Mouse (Mus musculus) midbrain, postnatal 0 days (tissue): Measurements from ENCODE around the gene Cd2ap. TPM values are rescaled to one million over a fixed set of nuclear protein-coding genes. Genes with fewer than 3 reads are reported as not detected.
"Not testable (repeated sequence)": the region's sequence is repeated elsewhere in the genome, so short reads cannot be mapped to it uniquely, and the experiment has no call there.

ENCODE experiments used
- ATAC-seq: fragments of 200-750 bp; cut with Nextera tagmentation; 2 replicates; pipeline ENCODE4 v1.8.0; 2017; ENCODE audit warnings: moderate number of reproducible peaks, mild to moderate bottlenecking, moderate TSS enrichment, moderate library complexity; ENCODE audit not compliant: low FRiP score
- DNase-seq: peaks from one replicate; pipeline ENCODE4 v3.0.0-alpha.2; 2015; ENCODE audit warnings: low spot score
- H3K27ac ChIP-seq: fragments of 300-500 bp; sonication (generic); 2 replicates; pipeline ENCODE4 v1.5.1; 2014; ENCODE audit warnings: low read depth, mild to moderate bottlenecking, low read length, mixed read lengths
- H3K27me3 ChIP-seq: fragments of 300-500 bp; sonication (generic); 2 replicates; pipeline ENCODE4 v1.6.1; 2014; ENCODE audit warnings: low read length, control low read depth, mixed read lengths; ENCODE audit not compliant: insufficient read depth
- H3K36me3 ChIP-seq: fragments of 300-500 bp; sonication (generic); 2 replicates; pipeline ENCODE4 v1.6.1; 2014; ENCODE audit warnings: low read length, control low read depth, mixed read lengths; ENCODE audit not compliant: insufficient read depth
- H3K4me1 ChIP-seq: fragments of 300-500 bp; sonication (generic); 2 replicates; pipeline ENCODE4 v1.6.1; 2014; ENCODE audit warnings: mild to moderate bottlenecking, control low read depth, antibody characterized with exemption, low read length, mixed read lengths; ENCODE audit not compliant: insufficient read depth
- H3K4me2 ChIP-seq: fragments of 300-500 bp; sonication (generic); 2 replicates; pipeline ENCODE4 v1.6.1; 2014; ENCODE audit warnings: low read depth, mild to moderate bottlenecking, low read length, mixed read lengths; ENCODE audit not compliant: poor library complexity, severe bottlenecking
- H3K4me3 ChIP-seq: fragments of 300-500 bp; sonication (generic); 2 replicates; pipeline ENCODE4 v1.5.1; 2014; ENCODE audit warnings: low read depth, mild to moderate bottlenecking, low read length, moderate library complexity
- H3K9ac ChIP-seq: fragments of 300-500 bp; sonication (generic); replicated peaks from 2 replicates; pipeline ENCODE4 v1.6.1; 2014; ENCODE audit warnings: mild to moderate bottlenecking, low read length, moderate library complexity, mixed read lengths; ENCODE audit not compliant: poor library complexity, severe bottlenecking
- H3K9me3 ChIP-seq: fragments of 300-500 bp; sonication (generic); 2 replicates; pipeline ENCODE4 v1.6.1; 2016; ENCODE audit warnings: low read length, control low read depth
- CTCF ChIP-seq: IDR thresholded peaks from 2 replicates; pipeline ENCODE4 v1.5.1; 2016; ENCODE audit warnings: antibody characterized with exemption, mild to moderate bottlenecking
- WGBS: fragments of 180-500 bp; shearing (Covaris S2); extraction: QIAGEN DNeasy Blood & Tissue Kit; methylation state at CpG from one replicate; pipeline ENCODE4 v1.1.7; 2014; 5-methylcytosine and 5-hydroxymethylcytosine counted together
- polyA plus RNA-seq: library from polyadenylated mRNA; unstranded; fragments of >200 nt; fragmentation: Nextera tagmentation; extraction: Ambion mirVana; gene quantifications from 2 replicates; pipeline ENCODE4 v1.2.1, GENCODE M21; 2015
- total RNA-seq: library from RNA; depleted of rRNA; stranded (reverse); fragments of >200 nt; gene quantifications from 2 replicates; pipeline ENCODE4 v1.2.3, GENCODE M21; 2014

The Cd2ap gene
- total and polyA plus RNA-seq, 2 experiments from 2014 or later, result 5.9 to 15.5 TPM

GRCm38 (mm10) chr17:42909376-42909775 lies 32.9 kb upstream of the Cd2ap start:
- DNase-seq, result no peak
- TF ChIP-seq CTCF, result no peak
- no peaks in the 10 kb centered on the region for H3K4me1 ChIP-seq
- no peak overlapping the region for H3K27ac ChIP-seq
- no peak overlapping the region for H3K4me3 ChIP-seq
- ATAC-seq, result no peak
- H3K4me2 ChIP-seq, result no peak overlapping the region
- no peaks in the 10 kb centered on the region for H3K36me3 ChIP-seq
- H3K27me3 ChIP-seq, result no peaks in the 10 kb centered on the region
- H3K9ac ChIP-seq, result no peak overlapping the region
- WGBS, result 84% methylated on average over 9 of the region's 9 CpGs
- H3K9me3 ChIP-seq, result no peaks in the 10 kb centered on the region

GRCm38 (mm10) chr17:42908744-42909370 lies 32.4 kb upstream of the Cd2ap start:
- H3K27ac ChIP-seq, result no peak overlapping the region
- H3K9ac ChIP-seq, result no peak overlapping the region
- TF ChIP-seq CTCF, result no peak
- H3K4me3 ChIP-seq, result no peak overlapping the region
- H3K27me3 ChIP-seq, result no peaks in the 10 kb centered on the region
- WGBS, result 80% methylated on average over 9 of the region's 9 CpGs
- DNase-seq (no peak), ATAC-seq (no peak)
- no peak overlapping the region for H3K4me2 ChIP-seq
- no peaks in the 10 kb centered on the region for H3K36me3 ChIP-seq
- H3K4me1 ChIP-seq, result no peaks in the 10 kb centered on the region
- no peaks in the 10 kb centered on the region for H3K9me3 ChIP-seq

- DNase-seq (no peak), ATAC-seq (no peak)
- Histone ChIP-seq H3K27ac (no peak overlapping the region), H3K27me3 (no peaks in the 10 kb centered on the region), H3K36me3 (no peaks in the 10 kb centered on the region), H3K4me2 (no peak overlapping the region), H3K4me1 (no peaks in the 10 kb centered on the region), H3K9ac (no peak overlapping the region), H3K9me3 (no peaks in the 10 kb centered on the region), H3K4me3 (no peak overlapping the region)
- TF ChIP-seq CTCF, result no peak
- 89% methylated on average over 3 of the region's 3 CpGs for WGBS
Measured at GRCm38 (mm10) chr17:42908136-42908535, 31.7 kb upstream of the Cd2ap start.

GRCm38 (mm10) chr17:42906456-42906855 lies 30.0 kb upstream of the Cd2ap start:
- ATAC-seq, H3K4me2 ChIP-seq, H3K4me3 ChIP-seq, H3K27me3 ChIP-seq, H3K27ac ChIP-seq, H3K9me3 ChIP-seq, H3K9ac ChIP-seq, DNase-seq, H3K36me3 ChIP-seq, H3K4me1 ChIP-seq: not testable (repeated sequence)
- WGBS, result 87% methylated on average over 1 of the region's 1 CpGs

GRCm38 (mm10) chr17:42905919-42906318 lies 29.5 kb upstream of the Cd2ap start:
- Histone ChIP-seq H3K9me3 (no peaks in the 10 kb centered on the region), H3K4me2 (no peak overlapping the region), H3K4me3 (no peak overlapping the region), H3K4me1 (no peaks in the 10 kb centered on the region), H3K27me3 (no peaks in the 10 kb centered on the region), H3K27ac (no peak overlapping the region), H3K9ac (no peak overlapping the region), H3K36me3 (no peaks in the 10 kb centered on the region)
- 88% methylated on average over 6 of the region's 6 CpGs for WGBS
- ATAC-seq (no peak), DNase-seq (no peak)
- no peak for TF ChIP-seq CTCF

GRCm38 (mm10) chr17:42900795-42901194 lies 24.3 kb upstream of the Cd2ap start:
- DNase-seq (no peak), ATAC-seq (no peak)
- WGBS, result 71% methylated on average over 2 of the region's 2 CpGs
- Histone ChIP-seq H3K4me3 (no peak overlapping the region), H3K4me2 (no peak overlapping the region), H3K4me1 (no peaks in the 10 kb centered on the region), H3K36me3 (no peaks in the 10 kb centered on the region), H3K9ac (no peak overlapping the region), H3K27me3 (no peaks in the 10 kb centered on the region), H3K27ac (no peak overlapping the region), H3K9me3 (no peaks in the 10 kb centered on the region)
- no peak for TF ChIP-seq CTCF
